Mouse (Mus musculus) small intestine, adult 2 months (tissue): ENCODE results near the gene H2-Eb2.

Experiments
- CTCF ChIP-seq: fragments of 200-500 bp; IDR thresholded peaks from 2 replicates; pipeline ENCODE4 v1.5.1; 2012; ENCODE audit warnings: low read depth, mild to moderate bottlenecking, control low read depth, inconsistent platforms, low read length, moderate library complexity, mixed read lengths; ENCODE audit not compliant: insufficient replicate concordance, insufficient read length; ENCODE audit errors: extremely low read depth
- POLR2A ChIP-seq: fragments of 200-500 bp; IDR thresholded peaks from 2 replicates; pipeline ENCODE4 v1.6.1; 2012; ENCODE audit warnings: low read depth, mild to moderate bottlenecking, control low read depth, inconsistent platforms, low read length, moderate library complexity

DNA sequence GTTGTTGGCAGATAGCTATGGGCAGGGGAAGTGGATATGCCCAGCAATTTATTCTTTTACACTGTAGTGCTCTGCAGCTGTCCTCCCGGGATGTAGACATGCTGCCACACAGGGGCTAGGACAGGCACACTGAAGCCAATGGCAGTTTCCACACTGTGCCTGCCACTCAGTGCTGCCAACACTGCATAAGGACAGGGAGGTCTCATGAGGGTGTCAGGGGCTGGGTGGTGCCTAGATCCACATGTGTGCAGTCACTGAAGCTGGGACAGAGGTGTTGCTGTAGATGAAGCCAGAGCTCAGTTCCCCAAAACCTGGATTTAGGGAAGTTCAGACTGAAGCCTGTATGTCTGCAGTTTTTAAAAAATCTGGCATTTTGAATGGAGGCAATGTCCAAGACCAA is 13.3 kb upstream of the H2-Eb2 start:
- no peak for TF ChIP-seq POLR2A
- no peak for TF ChIP-seq CTCF
